Mouse (Mus musculus): ENCODE measurements around the gene Mto1.

The Mto1 gene

GRCm38 (mm10) chr9:78447973-78448873, at the start of gene Mto1, which contains the start of gene Gm17324:
TSS of gene Mto1 (plus strand) at chr9:78448208.
TSS of gene Gm17324 (minus strand) at chr9:78448786.
- peak; percentile 80 to 87 for DNase-seq (ENCODE audit: low spot score in 2 of 2)

GRCm38 (mm10) chr9:78400570-78400969, 47.4 kb upstream of the Mto1 start:
- no peak for DNase-seq (ENCODE audit: low spot score in 2 of 2)

GRCm38 (mm10) chr9:78401596-78401995, 46.4 kb upstream of the Mto1 start:
- no peak for DNase-seq (ENCODE audit: low spot score in 2 of 2)

DNA sequence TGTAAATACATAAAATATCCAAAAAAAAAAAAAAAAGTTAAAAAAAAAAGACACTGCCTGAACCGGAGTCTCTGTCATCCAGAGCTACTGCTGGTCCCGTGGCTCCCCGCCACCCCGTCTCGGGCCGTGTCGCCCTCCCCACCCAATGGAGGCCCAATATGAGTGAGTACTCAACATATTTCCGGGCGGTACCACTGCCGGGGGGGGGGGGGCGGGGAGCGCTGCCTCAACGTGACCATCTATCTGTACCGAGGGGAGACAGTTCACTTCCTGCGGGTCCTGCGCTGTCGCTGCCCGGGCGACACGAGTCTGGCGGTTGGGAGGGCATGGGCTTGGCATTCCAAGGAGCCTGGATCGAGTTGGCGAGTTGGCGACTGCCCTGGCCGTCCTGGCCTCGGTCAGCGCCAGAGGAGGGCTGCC, 20.6 kb upstream of the Mto1 start:
- DNase-seq (ENCODE audit: low spot score in 2 of 2): peak; percentile 10 to 12

- peak in 1 of 2 experiments; percentile 17 for DNase-seq (ENCODE audit: low spot score in 2 of 2)
These were observed 19.8 kb upstream of the Mto1 start for GRCm38 (mm10) chr9:78428185-78428584.

- no peak for DNase-seq (ENCODE audit: low spot score in 2 of 2)
These were observed 19.1 kb upstream of the Mto1 start for GRCm38 (mm10) chr9:78428870-78429432.

DNA sequence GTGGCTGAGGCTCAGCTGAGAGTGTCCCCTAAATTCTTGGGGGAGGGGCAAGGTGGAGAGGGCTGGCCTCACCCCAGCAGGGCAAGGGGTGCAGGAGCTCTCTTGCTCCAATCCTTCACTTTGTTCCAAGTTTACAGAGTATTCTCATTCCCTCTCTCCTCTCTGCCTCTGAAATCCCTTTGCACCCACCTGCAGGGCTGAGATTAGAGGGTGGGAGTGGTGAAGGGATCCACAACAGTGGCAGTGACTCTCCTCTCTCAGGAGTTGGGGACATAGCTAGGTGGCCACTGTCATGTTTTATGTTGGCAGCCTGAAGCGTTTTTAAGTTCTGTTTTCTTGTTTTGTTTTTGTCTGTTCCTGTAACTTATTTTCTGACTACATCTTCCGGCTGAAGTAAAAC, 18.5 kb upstream of the Mto1 start:
- no peak for DNase-seq (ENCODE audit: low spot score in 2 of 2)

DNA sequence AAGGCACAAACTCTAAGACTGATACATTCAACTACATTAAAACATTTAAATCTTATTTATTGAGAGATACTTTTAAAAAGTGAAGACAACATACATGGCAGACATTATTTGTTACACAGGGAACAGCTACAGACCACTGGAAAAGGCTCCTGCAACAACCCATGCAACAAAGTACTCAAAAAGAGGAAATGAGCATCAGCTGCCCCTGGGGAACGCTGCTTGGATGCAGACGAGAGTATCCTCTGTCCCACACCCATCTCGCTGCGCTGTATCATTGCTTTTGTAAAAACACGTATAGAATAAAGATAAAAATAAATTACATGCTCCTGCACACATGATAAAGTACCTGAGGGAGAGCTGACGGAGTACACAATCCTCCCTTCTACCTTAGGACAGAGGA, 17.5 kb upstream of the Mto1 start:
- DNase-seq (ENCODE audit: low spot score in 2 of 2): peak in 1 of 2 experiments; percentile 70

DNA sequence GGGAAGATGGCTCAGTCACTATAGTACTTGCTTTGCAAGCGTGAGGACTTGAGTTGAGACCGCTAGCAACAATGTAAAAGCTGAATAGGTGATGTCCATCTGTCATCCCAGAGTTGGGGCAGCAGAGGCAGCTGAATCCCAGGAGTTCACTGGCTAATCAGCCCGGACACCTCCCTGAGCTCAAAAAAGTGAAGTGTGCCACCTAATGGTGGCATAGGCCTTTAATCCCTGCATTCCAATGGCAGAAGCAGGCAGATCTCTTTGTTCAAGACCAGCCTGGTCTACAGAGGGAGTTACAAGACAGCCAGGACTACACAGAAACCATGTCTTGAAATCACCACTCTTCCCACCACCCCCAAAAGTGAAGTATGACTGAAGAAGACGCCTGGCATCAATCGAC, 15.5 kb upstream of the Mto1 start:
- no peak for DNase-seq (ENCODE audit: low spot score in 2 of 2)

GRCm38 (mm10) chr9:78439426-78439825, 8.6 kb upstream of the Mto1 start:
- no peak for DNase-seq (ENCODE audit: low spot score in 2 of 2)

DNA sequence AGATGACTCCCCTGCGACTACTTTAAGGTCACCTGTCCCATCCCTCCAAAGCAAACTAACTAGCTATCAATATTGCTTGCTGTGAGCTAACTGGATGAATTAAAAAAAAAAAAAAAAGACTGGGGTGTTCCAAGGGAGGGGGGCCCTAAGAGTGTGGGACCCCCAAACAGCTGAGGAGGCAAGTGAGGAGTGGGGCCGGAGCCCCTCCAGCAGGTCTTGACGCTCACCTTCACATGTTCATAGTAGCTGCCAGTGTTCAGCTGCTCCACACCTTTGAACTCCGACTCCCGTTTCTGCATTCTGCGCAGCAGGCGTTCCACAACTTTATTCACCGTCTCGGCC, 5.8 kb upstream of the Mto1 start:
- no peak for DNase-seq (ENCODE audit: low spot score in 2 of 2)

DNA sequence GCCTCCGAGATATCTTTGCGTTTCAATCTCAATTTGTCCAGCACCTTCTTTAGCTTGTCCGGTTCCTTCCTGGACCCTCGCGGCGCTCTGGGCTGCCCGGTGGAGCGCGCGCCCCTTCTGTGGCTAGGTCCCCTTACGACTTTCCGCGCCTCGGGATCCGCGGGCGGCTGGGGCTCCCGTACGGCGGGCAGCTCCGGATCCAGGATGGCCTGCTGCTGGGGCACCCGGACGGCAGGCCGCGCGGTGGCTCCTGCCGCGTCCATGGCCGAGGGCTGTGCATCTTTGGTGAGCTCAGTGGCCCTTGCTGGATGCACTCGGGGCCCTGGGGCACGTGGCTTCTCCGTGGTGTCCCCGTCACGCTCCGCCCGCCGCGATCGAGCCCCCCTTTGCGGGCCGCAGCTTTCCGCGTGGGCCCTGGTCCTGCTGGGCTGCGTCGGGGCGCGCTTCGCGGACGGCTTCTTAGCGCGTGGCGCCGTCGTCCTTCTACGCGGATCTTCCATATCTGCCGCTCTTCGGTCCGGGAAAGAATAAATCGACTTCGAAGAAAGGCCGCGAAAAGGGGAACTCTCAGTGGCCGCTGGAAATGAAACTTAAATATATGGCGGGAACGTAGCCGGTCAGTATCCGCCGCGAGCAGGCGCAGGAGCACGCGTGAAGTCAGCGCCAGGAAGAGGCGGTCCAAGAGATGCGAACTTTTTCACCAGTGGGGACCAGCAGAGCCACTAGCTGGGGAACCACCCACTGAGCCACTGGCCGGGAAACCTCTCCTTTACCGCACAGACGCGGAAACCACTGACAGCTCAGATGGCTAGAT, 5.2 kb upstream of the Mto1 start, which contains the start of gene Cgas:
Gene Cgas (minus strand): TSS at position 659 of the 814 bp plus-strand sequence.
- peak; percentile 84 to 86 for DNase-seq (ENCODE audit: low spot score in 2 of 2)

- DNase-seq (ENCODE audit: low spot score in 2 of 2): no peak
These were observed 419 bp upstream of the Mto1 start for GRCm38 (mm10) chr9:78447606-78447972.

DNA sequence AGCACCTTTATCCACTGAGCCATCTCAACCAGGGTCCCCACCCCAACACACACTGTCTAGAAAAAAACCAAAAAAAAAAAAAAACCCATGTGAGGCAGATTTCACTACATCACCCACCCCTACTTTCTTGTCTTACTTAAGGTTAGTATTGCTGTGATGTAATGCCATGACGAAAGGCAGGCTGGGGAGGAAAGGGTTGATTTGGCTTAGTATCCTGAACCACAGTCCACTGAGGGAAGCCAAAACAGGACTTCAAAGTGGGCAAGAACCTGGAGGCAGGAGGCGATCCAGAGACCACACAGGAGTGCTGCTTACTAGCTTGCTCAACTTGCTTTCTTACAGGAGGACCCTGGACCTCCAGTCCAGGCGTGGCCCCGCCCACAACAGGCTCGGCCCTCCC, 2.4 kb downstream of the Mto1 start:
- no peak for DNase-seq (ENCODE audit: low spot score in 2 of 2)

GRCm38 (mm10) chr9:78451382-78451781, 3.4 kb downstream of the Mto1 start:
- DNase-seq (ENCODE audit: low spot score in 2 of 2): peak; percentile 37 to 43

DNA sequence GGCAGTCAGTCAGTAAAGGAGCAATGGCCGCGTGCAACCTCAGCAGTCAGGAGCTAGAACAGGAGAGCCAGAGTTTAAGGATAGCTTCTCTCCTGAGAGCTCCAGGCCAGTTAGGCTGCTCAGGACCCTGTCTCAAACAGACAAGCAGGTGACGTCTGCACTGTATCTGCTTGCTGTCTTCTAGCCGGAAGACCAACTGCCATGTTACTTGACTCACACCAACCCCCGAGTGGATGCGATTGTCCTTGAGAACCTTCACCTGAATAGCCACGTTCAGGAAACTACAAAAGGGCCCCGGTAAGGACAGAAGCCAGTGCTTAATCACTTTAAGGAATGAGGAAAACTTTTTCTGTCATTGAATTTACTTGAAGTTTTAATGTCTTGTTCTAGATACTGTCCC, 9.0 kb downstream of the Mto1 start:
- DNase-seq (ENCODE audit: low spot score in 2 of 2): no peak

- DNase-seq (ENCODE audit: low spot score in 2 of 2): no peak
These were observed 15.3 kb downstream of the Mto1 start for GRCm38 (mm10) chr9:78463337-78463736.

DNA sequence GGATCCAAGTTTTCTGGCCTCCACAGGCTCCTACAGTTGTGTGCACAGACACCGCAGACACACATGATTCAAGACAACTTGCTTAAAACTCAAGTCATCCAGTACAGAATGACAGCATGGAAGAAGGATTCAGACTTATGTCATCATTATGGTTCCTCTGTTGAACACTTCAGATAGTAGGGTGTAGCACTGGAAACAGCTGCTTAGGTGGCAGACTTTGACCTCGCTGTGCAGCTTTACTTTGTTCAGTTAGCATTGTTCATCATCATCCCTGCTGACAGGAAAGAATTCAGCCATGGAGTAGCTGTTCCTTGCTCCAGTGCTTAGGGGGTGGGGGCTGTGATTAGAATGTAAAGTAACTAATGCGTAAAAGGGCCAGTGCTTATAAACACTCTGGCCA, 17.7 kb downstream of the Mto1 start:
- DNase-seq (ENCODE audit: low spot score in 2 of 2): no peak

- no peak for DNase-seq (ENCODE audit: low spot score in 2 of 2)
These were observed 25.6 kb downstream of the Mto1 start for GRCm38 (mm10) chr9:78473588-78473987.

- DNase-seq (ENCODE audit: low spot score in 2 of 2): no peak
These were observed 26.3 kb downstream of the Mto1 start for GRCm38 (mm10) chr9:78474270-78474669.

- no peak for DNase-seq (ENCODE audit: low spot score in 2 of 2)
These were observed 26.9 kb downstream of the Mto1 start for GRCm38 (mm10) chr9:78474771-78475382.

GRCm38 (mm10) chr9:78475383-78475780, 27.4 kb downstream of the Mto1 start:
- DNase-seq (ENCODE audit: low spot score in 2 of 2): no peak
